Mouse (Mus musculus): ENCODE measurements around the gene Setd5. TPM values are rescaled to one million over a fixed set of nuclear protein-coding genes. Genes with fewer than 3 reads are reported as not detected.

Setd5 gene
- polyA plus RNA-seq, 1 experiment from 2014 or later, result 19.8 TPM

GRCm38 (mm10) chr6:113038735-113039058 lies 38.5 kb upstream of the Setd5 start:
- Histone ChIP-seq H3K9me3 (replicated peaks) (no peaks in the 10 kb centered on the region), H3K4me3 (replicated peaks) (0 out of 2 replicates have a peak overlapping the region, but pooled peaks have one; percentile 1), H3K27ac (peak overlapping the region; percentile 60), H3K27me3 (no peaks in the 10 kb centered on the region), H3K9ac (no peak overlapping the region), H3K36me3 (no peaks in the 10 kb centered on the region), H3K4me2 (peak overlapping the region; percentile 49), H3K4me1 (replicated peaks) (peaks cover 42% of the 10 kb centered on the region)
- DNase-seq (no peak), ATAC-seq (ENCODE audit: low read depth) (no peak)
- 64% methylated on average over 5 of the region's 5 CpGs for WGBS (ENCODE audit: insufficient replicate concordance)

GRCm38 (mm10) chr6:113040319-113040718 lies 36.8 kb upstream of the Setd5 start:
- Histone ChIP-seq H3K4me1 (replicated peaks) (peaks cover 56% of the 10 kb centered on the region), H3K4me2 (no peak overlapping the region), H3K27me3 (no peaks in the 10 kb centered on the region), H3K9ac (no peak overlapping the region), H3K27ac (peak overlapping the region; percentile 83), H3K36me3 (no peaks in the 10 kb centered on the region), H3K4me3 (replicated peaks) (no peak overlapping the region), H3K9me3 (replicated peaks) (no peaks in the 10 kb centered on the region)
- WGBS (ENCODE audit: insufficient replicate concordance), result 54% methylated on average over 2 of the region's 2 CpGs
- DNase-seq (no peak), ATAC-seq (ENCODE audit: low read depth) (no peak)

- no peaks in the 10 kb centered on the region for H3K27me3 ChIP-seq
- no peak overlapping the region for H3K9ac ChIP-seq
- DNase-seq (no peak), ATAC-seq (ENCODE audit: low read depth) (peak; percentile 19)
- no peak overlapping the region for H3K4me3 ChIP-seq (replicated peaks)
- WGBS (ENCODE audit: insufficient replicate concordance), result 28% methylated on average over 11 of the region's 11 CpGs
- peak overlapping the region; percentile 83 for H3K27ac ChIP-seq
- H3K4me1 ChIP-seq (replicated peaks), result peaks cover 60% of the 10 kb centered on the region
- no peaks in the 10 kb centered on the region for H3K36me3 ChIP-seq
- no peaks in the 10 kb centered on the region for H3K9me3 ChIP-seq (replicated peaks)
- 0 out of 2 replicates have a peak overlapping the region, but pooled peaks have one; percentile 11 for H3K4me2 ChIP-seq
These were observed 35.8 kb upstream of the Setd5 start for GRCm38 (mm10) chr6:113041215-113041990.

GRCm38 (mm10) chr6:113045575-113045974 lies 31.6 kb upstream of the Setd5 start:
- peaks cover 72% of the 10 kb centered on the region for H3K4me1 ChIP-seq (replicated peaks)
- H3K4me3 ChIP-seq (replicated peaks), result peak overlapping the region; percentile 77
- H3K36me3 ChIP-seq, result peaks cover 16% of the 10 kb centered on the region
- no peak for DNase-seq
- H3K9me3 ChIP-seq (replicated peaks), result no peaks in the 10 kb centered on the region
- peak overlapping the region; percentile 94 for H3K4me2 ChIP-seq
- H3K27me3 ChIP-seq, result no peaks in the 10 kb centered on the region
- 1% methylated on average over 11 of the region's 11 CpGs for WGBS (ENCODE audit: insufficient replicate concordance)
- H3K9ac ChIP-seq, result peak overlapping the region; percentile 90
- H3K27ac ChIP-seq, result peak overlapping the region; percentile 94
- peak; percentile 5 for ATAC-seq (ENCODE audit: low read depth)

- H3K27me3 ChIP-seq, result no peaks in the 10 kb centered on the region
- peak within 1 kb of the TSS; percentile 90 for H3K9ac ChIP-seq
- peaks cover 22% of the 10 kb centered on the region for H3K36me3 ChIP-seq
- peak within 1 kb of the TSS; percentile 94 for H3K4me2 ChIP-seq
- H3K4me1 ChIP-seq (replicated peaks), result peaks cover 65% of the 10 kb centered on the region
- peak within 1 kb of the TSS; percentile 77 for H3K4me3 ChIP-seq (replicated peaks)
- H3K27ac ChIP-seq, result peak within 1 kb of the TSS; percentile 94
- under 1% methylated on average over 59 of the region's 59 CpGs for WGBS (ENCODE audit: insufficient replicate concordance)
- peak; percentile 94 for DNase-seq
- no peaks in the 10 kb centered on the region for H3K9me3 ChIP-seq (replicated peaks)
- peak; percentile 96 for ATAC-seq (ENCODE audit: low read depth)
These were observed 30.9 kb upstream of the Setd5 start, which contains the start of gene Thumpd3 for GRCm38 (mm10) chr6:113046041-113046975. Gene Thumpd3 (plus strand): TSS chr6:113046225.

GRCm38 (mm10) chr6:113047016-113047746 lies 30.0 kb upstream of the Setd5 start:
- Histone ChIP-seq H3K27me3 (no peaks in the 10 kb centered on the region), H3K9me3 (replicated peaks) (no peaks in the 10 kb centered on the region), H3K4me2 (peak overlapping the region; percentile 94), H3K27ac (peak overlapping the region; percentile 94), H3K4me1 (replicated peaks) (peaks cover 57% of the 10 kb centered on the region), H3K4me3 (replicated peaks) (peak overlapping the region; percentile 77), H3K9ac (peak overlapping the region; percentile 90), H3K36me3 (peaks cover 28% of the 10 kb centered on the region)
- ATAC-seq (ENCODE audit: low read depth) (no peak), DNase-seq (no peak)
- 18% methylated on average over 15 of the region's 15 CpGs for WGBS (ENCODE audit: insufficient replicate concordance)

GRCm38 (mm10) chr6:113048371-113048770 lies 28.8 kb upstream of the Setd5 start:
- peaks cover 36% of the 10 kb centered on the region for H3K36me3 ChIP-seq
- H3K4me2 ChIP-seq, result peak overlapping the region; percentile 94
- no peaks in the 10 kb centered on the region for H3K9me3 ChIP-seq (replicated peaks)
- WGBS (ENCODE audit: insufficient replicate concordance), result 47% methylated on average over 2 of the region's 2 CpGs
- H3K9ac ChIP-seq, result peak overlapping the region; percentile 90
- DNase-seq (no peak), ATAC-seq (ENCODE audit: low read depth) (no peak)
- peak overlapping the region; percentile 77 for H3K4me3 ChIP-seq (replicated peaks)
- peaks cover 57% of the 10 kb centered on the region for H3K4me1 ChIP-seq (replicated peaks)
- H3K27me3 ChIP-seq, result no peaks in the 10 kb centered on the region
- peak overlapping the region; percentile 55 for H3K27ac ChIP-seq

GRCm38 (mm10) chr6:113049159-113049558 lies 28.0 kb upstream of the Setd5 start:
- Histone ChIP-seq H3K36me3 (peaks cover 44% of the 10 kb centered on the region), H3K4me1 (replicated peaks) (peaks cover 52% of the 10 kb centered on the region), H3K9ac (peak overlapping the region; percentile 90; the same call in 1 of the 2 replicates), H3K27ac (peak overlapping the region; percentile 50), H3K27me3 (no peaks in the 10 kb centered on the region), H3K9me3 (replicated peaks) (no peaks in the 10 kb centered on the region), H3K4me2 (peak overlapping the region; percentile 94), H3K4me3 (replicated peaks) (peak overlapping the region; percentile 77; the same call in 1 of the 2 replicates)
- WGBS (ENCODE audit: insufficient replicate concordance), result 38% methylated on average over 3 of the region's 3 CpGs
- DNase-seq (no peak), ATAC-seq (ENCODE audit: low read depth) (no peak)

GRCm38 (mm10) chr6:113052972-113053371 lies 24.2 kb upstream of the Setd5 start:
- no peak for ATAC-seq (ENCODE audit: low read depth)
- WGBS (ENCODE audit: insufficient replicate concordance), result 55% methylated on average over 3 of the region's 3 CpGs
- H3K4me1 ChIP-seq (replicated peaks), result peaks cover 31% of the 10 kb centered on the region
- no peak overlapping the region for H3K9ac ChIP-seq
- H3K27ac ChIP-seq, result no peak overlapping the region
- H3K4me3 ChIP-seq (replicated peaks), result no peak overlapping the region
- peaks cover 73% of the 10 kb centered on the region for H3K36me3 ChIP-seq
- H3K9me3 ChIP-seq (replicated peaks), result no peaks in the 10 kb centered on the region
- DNase-seq, result no peak
- no peaks in the 10 kb centered on the region for H3K27me3 ChIP-seq
- no peak overlapping the region for H3K4me2 ChIP-seq

GRCm38 (mm10) chr6:113054552-113055107 lies 22.5 kb upstream of the Setd5 start:
- no peak overlapping the region for H3K27ac ChIP-seq
- H3K36me3 ChIP-seq, result peaks cover 76% of the 10 kb centered on the region
- no peak overlapping the region for H3K4me3 ChIP-seq (replicated peaks)
- no peak overlapping the region for H3K4me2 ChIP-seq
- 81% methylated on average over 6 of the region's 6 CpGs for WGBS (ENCODE audit: insufficient replicate concordance)
- no peaks in the 10 kb centered on the region for H3K9me3 ChIP-seq (replicated peaks)
- H3K9ac ChIP-seq, result no peak overlapping the region
- no peaks in the 10 kb centered on the region for H3K27me3 ChIP-seq
- no peak for ATAC-seq (ENCODE audit: low read depth)
- H3K4me1 ChIP-seq (replicated peaks), result peaks cover 16% of the 10 kb centered on the region
- no peak for DNase-seq
